Mouse (Mus musculus) urinary bladder, postnatal 25 days (tissue): ENCODE data around the gene Speg.
A peak's percentile ranks its signal among the peaks of the same experiment; 100 is the strongest.

Source experiments
- DNase-seq: peaks from one replicate; pipeline ENCODE4 v3.0.0; 2022; ENCODE audit warnings: low spot score

Gene Speg

DNA sequence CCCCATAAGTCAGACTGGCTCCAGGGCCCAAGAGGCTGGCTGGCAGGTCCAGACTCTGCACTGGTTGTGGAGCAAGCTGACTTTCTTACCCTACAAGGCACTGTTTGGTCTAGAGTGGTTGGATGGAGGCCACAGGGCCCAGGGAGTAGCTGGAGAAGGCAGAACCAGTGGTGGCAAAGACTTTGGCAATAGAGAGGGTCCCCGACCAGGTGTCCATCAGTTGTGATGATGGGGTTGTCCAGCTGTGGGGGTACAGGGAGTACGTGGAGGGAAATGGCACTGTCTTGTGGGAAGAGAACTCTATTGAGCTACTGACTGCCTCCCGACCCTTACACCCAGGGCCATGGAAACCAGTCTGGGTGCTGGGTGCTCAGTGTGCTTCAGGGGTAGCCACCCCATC lies 18.7 kb downstream of the Speg start:
- DNase-seq = no peak

DNA sequence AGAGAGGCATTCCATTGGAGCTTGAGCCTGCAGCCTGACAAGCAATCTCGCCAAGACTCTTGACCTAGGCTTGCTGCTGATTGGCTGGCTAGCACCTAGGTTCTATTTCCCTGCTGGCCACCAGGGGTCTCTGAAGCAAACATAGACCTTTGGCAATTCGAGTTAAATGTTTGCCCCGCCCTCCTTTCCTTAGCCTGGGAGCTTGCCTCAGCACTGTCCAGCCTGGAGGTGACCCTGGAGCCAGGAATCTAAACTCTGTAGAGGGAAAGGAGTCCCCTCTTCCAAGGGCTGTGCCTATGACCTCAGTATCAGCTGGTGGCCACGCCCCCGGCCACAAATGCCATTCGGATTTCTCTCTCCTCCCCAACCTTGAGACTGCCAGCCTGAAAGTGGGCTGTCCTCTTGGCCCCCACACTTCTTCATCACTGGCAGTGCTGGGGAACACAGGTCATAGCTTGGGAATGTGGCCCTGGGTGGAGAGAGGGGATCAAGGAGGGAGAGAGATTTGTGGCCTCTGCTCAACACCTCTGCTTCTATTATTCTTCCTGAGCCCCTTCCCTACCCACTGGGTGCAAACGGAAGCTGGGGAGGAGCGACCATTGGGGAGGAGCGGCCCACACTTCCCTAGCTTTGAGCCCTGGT lies 23.8 kb downstream of the Speg start:
- peak; percentile 51 for DNase-seq

DNA sequence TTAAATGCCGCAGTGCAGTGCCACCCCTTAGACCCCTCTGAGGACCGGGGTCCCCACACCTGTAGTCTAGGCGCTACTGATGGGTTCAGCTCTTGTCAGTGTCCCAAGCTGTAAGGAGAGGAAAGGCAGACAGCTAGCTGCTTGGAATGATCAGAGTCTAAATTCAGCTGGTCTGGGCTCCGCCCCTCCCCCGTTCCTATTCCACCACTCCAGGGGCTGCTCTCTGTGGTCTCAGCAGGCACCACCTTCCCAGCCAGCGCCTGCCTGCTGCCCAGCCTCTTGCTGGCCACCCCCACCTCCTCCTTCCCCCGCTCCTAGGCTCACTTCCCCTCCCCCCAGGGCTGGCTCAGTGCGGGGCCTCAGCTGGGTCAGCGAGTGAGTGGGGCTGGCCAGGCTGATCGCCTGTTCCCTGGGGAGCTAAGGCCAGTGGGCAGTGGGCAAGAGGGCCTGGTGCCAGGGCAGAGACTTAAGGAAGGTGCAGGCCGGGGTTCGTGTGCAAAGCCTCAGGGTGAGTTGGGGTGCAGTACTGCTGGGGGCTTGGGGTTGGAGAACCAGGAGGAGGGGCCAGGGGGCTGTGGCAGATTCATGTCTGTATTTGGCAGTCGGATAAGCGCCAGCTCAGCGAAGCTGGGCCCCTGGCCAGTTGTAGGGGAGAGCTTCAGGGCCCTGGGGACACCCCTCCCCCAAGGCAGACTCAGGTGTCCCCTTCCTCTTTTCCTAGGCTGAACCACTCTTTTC lies 24.8 kb downstream of the Speg start:
- DNase-seq = peak; percentile 26

DNA sequence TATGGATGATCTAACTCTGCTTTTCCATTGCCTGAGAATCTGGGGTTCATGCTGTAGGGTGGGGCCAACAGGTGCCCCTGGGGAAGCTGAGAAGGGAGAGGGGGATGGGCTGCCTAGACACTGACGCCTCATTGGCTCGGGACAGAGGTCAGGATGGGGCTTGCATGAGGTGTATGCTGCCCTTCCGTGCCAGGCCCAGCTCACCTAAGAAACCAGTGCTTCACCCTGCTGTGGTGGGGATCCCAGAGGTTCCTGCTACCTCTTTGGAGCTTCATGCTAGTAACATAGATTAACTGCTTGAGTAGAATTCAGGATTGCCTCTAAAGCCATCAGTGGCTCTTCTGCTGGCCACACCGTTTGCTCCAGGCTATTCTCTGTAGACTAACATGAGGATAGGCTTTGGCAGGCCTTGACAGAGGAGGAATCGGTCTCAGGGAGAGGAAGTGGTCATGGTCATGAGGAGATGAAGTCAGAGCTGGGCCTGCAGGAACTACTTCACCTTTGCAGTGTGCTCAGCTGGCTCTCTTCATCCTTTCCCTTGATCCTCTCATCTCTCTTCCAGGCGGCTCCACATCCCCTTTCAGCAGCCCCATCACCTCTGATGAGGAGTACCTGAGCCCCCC lies 25.5 kb downstream of the Speg start:
- DNase-seq = no peak

DNA sequence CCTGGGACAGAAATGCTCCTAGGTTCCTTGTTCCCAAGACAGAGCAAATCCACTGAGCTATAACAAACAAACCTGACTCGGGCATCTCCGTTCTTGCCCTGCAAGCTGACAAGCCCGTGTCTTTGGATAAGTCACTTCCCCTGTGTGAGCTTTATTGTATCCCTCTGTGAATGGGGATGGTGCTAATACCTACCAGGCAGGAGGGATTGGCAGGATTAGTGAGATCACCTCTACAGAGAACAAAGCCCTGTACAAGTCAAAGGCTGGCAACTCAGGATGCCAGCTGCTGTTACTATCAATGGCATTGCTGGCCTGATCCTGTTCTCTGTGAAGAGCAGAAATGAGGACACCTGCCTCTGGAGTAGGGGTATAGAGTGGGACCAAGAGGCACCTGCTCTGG lies 30.4 kb downstream of the Speg start:
- DNase-seq = no peak

DNA sequence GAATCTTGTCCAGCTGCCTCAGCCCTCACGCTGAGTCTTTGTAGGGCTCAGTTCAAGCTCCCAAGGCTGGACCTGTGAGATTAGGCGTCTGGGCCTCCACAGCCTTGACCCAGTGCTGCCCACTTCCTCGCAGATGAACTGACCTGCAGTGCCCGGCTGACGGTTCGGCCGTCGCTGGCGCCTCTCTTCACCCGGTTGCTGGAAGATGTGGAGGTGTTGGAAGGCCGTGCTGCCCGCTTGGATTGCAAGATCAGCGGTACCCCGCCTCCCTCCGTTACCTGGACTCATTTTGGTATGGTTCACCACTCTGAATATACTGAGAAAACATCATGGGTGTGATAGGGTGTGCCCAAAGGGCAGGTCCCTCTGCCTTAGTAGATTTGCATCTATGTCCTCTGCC lies 31.1 kb downstream of the Speg start:
- no peak for DNase-seq

DNA sequence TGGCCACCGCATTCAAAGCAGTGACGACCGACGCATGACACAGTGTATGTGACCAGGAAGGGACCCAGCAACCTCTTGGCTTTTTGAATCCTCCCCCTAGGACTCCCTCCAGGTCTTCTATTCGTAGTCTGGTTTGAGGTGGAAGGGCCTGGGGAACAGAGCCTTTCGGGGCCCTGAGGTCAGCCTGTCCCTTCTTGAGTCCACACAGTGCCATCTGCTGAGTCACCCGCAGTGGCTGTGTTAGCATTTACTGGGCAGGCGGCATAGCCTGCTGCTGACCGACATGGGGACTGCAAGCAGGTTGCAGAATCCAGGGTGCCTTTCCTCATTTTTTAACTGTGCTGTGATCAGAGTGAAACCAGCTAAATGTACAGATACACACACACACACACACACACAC lies 32.0 kb downstream of the Speg start:
- no peak for DNase-seq

DNA sequence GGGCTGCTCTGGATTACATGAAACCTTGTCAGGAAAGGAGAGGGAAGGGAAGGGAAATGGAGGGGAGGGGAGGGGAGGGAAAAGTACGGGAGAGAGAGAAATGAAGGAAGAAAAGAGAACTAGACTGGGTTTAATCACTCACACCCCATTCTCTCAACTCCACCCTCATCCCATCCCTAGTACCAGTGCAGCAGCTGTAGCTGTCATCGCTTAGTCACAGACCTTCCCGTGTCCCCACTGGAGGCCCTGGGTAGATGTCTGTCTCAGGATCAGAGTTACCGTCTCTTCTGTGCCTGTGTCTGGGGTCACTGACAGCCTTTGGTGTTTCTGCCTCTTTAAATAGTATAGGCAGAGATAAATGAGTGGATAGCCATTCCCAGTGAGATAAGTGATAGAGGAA lies 33.1 kb downstream of the Speg start:
- DNase-seq = no peak

DNA sequence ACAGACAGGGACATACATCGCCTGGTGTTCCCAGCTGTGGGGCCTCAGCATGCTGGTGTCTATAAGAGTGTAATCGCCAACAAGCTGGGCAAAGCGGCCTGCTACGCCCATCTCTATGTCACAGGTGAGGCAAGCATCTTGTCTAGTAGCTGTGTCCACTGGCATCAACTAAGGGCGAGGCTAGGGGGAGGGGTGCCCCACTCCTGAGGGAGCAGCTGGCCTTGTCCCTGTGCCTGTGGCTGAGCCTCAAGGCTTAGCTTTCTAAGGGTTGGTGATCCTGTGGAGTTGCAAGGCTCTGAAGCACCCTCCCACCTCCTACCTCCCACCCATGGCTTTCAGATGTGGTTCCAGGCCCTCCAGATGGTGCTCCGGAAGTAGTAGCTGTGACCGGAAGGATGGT lies 34.9 kb downstream of the Speg start:
- no peak for DNase-seq

DNA sequence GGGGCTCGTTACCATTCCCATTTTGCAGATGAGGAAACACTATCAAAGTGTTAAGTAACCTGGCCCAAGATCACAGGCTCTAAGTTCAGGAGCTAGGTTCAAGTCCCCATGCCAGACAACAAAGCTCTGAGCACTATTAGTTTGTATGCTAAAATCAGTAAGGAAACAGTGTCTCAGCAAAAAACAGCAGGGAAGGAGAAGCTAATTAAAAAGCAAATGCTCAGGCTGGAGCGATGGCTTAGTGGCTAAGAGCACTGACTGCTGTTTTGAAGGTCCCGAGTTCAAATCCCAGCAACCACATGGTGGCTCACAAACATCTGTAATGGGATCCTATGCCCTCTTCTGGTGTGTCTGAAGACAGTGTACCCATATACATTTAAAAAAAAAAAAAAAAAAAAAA lies 37.1 kb downstream of the Speg start:
- no peak for DNase-seq

DNA sequence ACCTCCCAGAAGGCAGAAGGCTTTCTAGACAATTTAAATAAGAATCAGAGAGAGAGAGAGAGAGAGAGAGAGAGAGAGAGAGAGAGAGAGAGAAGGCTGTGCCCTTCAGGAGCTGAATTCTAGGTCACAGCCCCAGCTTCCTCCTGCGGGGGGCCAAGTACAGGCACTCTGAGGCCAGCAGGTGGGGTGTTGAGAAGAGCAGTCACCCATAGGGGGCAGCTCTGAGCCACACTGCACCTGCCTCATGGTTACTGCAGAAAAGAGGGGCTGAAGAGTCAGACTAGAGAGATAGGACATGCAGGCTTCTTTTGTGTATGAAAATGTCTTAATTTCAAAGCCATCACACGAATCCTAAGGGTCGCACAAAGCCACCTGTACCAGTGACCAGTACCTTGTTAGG lies 38.7 kb downstream of the Speg start:
- DNase-seq = no peak

DNA sequence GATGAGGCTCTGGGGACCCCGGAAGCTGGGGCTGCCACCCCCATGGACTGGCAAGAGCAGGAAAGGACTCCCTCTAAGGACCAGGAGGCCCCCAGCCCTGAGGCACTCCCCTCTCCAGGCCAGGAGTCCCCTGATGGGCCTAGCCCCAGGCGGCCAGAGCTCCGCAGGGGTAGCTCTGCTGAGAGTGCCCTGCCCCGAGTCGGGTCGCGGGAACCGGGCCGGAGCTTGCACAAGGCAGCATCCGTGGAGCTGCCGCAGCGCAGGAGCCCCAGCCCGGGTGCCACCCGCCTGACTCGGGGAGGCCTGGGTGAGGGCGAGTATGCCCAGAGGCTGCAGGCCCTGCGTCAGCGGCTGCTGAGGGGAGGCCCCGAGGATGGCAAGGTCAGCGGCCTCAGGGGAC lies 46.7 kb downstream of the Speg start:
- no peak for DNase-seq

DNA sequence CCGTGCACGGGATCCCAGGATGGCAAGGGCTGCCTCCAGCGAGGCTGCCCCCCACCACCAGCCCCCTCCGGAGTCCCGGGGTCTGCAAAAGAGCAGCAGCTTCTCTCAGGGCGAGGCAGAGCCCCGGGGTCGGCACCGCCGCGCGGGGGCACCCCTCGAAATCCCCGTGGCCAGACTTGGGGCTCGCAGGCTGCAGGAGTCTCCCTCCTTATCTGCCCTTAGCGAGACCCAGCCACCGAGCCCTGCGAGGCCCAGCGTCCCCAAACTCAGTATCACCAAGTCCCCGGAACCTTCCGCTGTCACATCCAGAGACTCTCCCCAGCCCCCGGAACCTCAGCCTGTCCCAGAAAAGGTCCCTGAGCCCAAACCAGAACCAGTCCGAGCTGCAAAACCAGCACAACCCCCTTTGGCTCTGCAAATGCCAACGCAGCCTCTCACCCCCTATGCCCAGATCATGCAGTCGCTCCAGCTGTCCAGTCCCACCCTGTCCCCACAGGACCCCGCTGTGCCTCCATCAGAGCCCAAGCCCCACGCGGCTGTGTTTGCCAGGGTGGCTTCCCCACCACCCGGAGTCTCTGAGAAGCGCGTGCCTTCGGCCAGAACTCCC lies 47.2 kb downstream of the Speg start:
- DNase-seq = no peak

DNA sequence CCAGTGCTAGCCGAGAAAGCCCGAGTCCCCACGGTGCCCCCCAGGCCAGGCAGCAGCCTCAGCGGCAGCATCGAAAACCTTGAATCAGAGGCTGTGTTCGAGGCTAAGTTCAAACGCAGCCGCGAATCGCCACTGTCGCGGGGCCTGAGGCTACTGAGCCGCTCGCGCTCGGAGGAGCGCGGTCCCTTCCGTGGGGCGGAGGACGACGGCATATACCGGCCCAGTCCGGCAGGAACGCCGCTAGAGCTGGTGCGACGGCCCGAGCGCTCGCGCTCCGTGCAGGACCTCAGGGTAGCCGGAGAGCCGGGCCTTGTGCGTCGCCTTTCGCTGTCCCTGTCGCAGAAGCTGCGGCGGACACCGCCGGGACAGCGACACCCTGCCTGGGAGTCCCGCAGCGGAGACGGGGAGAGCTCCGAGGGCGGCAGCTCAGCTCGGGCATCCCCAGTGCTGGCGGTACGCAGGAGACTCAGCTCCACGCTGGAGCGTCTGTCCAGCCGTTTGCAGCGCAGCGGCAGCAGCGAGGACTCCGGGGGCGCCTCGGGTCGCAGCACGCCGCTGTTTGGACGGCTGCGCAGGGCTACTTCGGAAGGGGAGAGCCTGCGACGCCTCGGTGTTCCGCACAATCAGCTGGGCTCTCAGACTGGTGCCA lies 47.9 kb downstream of the Speg start:
- DNase-seq = no peak

DNA sequence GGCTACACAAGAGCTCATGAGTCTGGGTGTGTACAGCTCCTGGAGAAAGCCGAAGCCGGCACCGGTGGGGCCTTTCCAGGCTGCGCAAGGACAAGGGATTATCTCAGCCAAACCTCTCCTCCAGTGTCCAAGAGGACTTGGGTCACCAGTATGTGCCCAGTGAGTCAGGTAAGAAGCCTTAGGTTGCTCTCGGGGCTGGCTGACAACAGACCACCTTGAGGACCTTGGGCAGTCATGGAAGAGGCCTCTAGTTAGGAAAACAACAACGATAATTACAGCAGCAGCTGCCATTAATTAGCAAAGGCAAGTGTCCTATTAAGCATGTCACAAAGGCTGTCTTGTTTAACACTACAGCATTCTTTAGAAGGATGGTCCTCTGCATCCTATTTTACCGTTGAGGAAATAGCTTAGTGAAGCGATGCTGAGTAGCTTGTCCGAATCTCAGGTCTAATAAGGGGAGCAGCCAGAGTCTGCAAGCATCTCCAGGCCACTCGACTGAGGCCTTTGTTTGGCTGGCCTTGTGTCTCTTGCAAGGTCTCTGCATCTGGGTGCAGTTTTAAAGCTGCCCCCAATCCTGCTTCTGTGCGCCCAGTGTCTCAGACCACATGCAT lies 48.8 kb downstream of the Speg start:
- DNase-seq = no peak

DNA sequence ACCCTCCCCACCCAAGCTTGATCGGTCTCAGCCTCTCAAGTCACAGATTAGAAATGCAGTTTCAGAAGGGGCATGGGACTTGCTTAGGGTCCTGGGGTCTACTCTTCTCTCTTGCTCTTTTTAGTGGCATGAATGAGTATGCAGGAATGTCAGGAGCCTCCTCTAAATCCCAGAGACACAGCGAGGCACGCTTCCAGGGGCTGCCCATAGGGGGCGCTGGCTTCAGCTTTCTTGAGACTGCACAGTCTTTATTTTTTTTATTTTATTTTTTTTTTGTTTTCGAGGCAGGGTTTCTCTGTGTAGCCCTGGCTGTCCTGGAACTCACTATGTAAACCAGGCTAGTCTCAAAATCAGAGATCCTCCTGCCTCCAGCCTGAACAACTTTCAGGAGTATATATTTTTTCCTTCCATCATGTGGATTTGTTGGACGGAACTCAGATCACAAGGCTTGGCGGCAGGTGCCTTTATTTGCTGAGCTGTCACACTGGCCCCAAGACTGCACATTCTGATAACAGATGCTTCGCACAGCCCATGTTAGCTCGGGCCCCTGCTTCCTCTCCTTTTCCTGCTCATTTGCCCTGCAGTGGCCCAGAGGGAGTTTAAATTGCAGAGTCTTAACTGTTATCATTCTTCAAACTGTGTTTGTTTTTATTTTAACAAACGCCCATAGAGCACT lies 50.8 kb downstream of the Speg start:
- no peak for DNase-seq

DNA sequence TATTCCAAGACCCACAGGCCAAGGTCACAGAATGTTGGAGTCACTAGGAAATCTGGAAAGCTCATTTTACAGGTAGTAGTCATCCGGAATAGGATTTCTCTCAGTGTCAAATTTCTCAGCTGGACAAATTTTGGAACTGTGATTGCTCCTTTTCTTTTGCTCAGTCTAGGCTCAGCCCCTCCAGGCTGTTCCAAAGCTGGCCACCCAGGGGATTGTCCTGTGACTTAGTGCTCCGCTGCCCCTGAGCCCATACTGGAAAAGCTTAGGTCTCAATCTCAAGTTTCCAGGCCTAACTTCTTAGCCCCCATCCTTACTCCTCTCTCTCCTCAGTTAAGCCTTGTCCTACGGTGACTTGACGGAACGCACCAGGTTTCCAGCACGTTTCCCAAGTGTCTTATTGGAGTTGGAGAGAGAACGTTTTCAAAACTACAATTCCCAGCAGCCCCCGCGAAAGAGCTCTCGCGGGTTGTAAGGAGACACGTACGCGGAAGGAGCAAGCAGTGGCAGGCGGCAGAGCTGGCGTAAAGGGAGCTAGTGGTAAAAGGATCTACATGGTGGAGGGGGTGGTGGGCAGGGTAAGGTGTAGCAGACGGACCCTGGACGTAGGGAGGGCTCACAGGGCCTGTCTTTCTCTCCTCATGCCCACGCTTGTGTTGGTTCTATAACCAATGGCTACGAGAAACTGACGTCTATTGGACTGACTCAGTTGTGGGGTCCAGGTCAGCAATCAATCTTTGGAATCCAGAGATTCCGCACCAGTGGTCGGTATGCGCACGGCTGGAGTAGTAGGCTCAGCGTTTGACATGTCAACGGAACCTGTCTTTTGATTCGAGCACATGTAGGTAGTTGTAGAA lies 60.6 kb downstream of the Speg start, which contains the start of gene Gmppa:
Gmppa (plus strand) TSS at position 456 of the 854 bp plus-strand sequence.
- DNase-seq = peak; percentile 72

DNA sequence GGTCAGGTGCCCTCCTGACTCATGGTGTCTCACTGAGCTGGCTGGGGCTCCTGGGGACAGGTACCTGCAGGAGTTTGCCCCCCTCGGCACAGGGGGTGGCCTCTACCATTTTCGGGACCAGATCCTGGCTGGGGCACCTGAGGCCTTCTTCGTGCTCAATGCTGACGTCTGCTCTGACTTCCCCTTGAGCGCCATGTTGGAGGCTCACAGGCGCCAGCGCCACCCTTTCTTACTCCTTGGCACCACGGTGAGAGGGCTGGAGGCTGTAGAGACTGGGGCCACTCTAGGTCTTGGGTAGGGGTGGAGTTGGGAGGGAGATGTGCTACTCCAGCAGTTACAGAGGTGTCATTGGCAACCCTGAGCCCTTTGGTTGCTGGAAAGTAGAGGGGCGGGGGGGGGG lies 63.7 kb downstream of the Speg start:
- no peak for DNase-seq

DNA sequence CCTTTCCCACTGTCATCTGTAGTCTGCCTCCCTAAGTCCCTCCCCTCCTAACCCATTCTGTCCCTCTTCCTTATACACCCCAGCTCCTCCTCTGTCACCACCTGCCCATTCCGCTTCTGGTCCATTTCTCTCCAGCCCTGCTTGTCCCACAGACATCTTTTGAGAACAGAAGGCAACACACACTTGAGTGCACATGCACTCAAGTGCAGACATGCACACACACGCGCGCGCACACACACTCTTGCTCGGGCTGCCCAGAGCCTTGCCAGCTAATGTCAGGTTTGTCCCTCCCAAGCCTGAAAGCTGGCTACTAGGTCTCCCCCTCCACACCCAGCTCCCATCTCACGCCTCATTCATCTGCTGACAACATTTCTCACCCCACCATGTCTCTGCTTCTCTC lies 65.6 kb downstream of the Speg start:
- no peak for DNase-seq

DNA sequence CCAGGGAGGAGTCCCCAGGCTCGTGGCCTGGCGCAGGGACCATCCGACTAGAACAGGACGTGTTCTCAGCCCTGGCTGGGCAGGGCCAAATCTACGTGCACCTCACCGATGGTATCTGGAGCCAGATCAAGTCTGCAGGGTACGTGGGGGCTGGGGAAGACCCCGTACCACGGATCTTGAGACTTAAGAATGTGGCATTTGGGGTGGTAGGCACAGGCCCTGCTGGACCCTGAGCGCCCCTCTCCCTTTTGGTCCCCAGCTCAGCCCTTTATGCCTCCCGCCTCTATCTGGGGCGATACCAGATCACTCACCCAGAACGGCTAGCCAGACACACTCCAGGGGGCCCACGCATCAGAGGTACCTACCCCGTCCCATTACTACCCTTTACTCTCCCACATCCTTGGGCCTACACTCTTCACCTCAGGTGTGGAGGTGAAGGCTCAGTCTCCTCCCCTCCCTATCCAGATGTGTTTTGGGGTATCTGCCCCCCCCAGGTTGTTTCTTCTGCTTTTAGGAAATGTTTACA lies 66.4 kb downstream of the Speg start:
- DNase-seq = no peak
